Mouse (Mus musculus) lung, embryonic 14.5 days (tissue): ENCODE measurements around the gene Ugt1a6b. TPM values are rescaled to one million over a fixed set of nuclear protein-coding genes. Genes with fewer than 3 reads are reported as not detected.
A peak's percentile ranks its signal among the peaks of the same experiment; 100 is the strongest.
"Not testable (repeated sequence)": the region's sequence is repeated elsewhere in the genome, so short reads cannot be mapped to it uniquely, and the experiment has no call there.

Experiments
- ATAC-seq: fragments of 200-750 bp; cut with Nextera tagmentation; 2 replicates; pipeline ENCODE4 v1.8.0; 2017; ENCODE audit warnings: mild to moderate bottlenecking, moderate TSS enrichment, moderate library complexity; ENCODE audit not compliant: insufficient read depth
- DNase-seq: peaks from one replicate; pipeline ENCODE4 v3.0.0-alpha.2; 2015
- H3K27ac ChIP-seq: fragments of 300-500 bp; sonication (generic); 2 replicates; pipeline ENCODE4 v1.5.1; 2014; ENCODE audit warnings: low read depth, mild to moderate bottlenecking, moderate library complexity
- H3K27me3 ChIP-seq: fragments of 300-500 bp; sonication (generic); 2 replicates; pipeline ENCODE4 v1.6.1; 2014; ENCODE audit warnings: low read length, control low read depth; ENCODE audit not compliant: insufficient read depth
- H3K36me3 ChIP-seq: fragments of 300-500 bp; sonication (generic); 2 replicates; pipeline ENCODE4 v1.6.1; 2014; ENCODE audit warnings: control low read depth; ENCODE audit not compliant: insufficient read depth
- H3K4me1 ChIP-seq: fragments of 300-500 bp; sonication (generic); 2 replicates; pipeline ENCODE4 v1.6.1; 2014; ENCODE audit warnings: antibody characterized with exemption, control low read depth; ENCODE audit not compliant: insufficient read depth
- H3K4me2 ChIP-seq: fragments of 300-500 bp; sonication (generic); 2 replicates; pipeline ENCODE4 v1.6.1; 2014; ENCODE audit warnings: mild to moderate bottlenecking
- H3K4me3 ChIP-seq: fragments of 300-500 bp; sonication (generic); 2 replicates; pipeline ENCODE4 v1.5.1; 2014; ENCODE audit warnings: low read depth, low read length
- H3K9ac ChIP-seq: fragments of 300-500 bp; sonication (generic); 2 replicates; pipeline ENCODE4 v1.6.1; 2014
- H3K9me3 ChIP-seq: fragments of 300-500 bp; sonication (generic); 2 replicates; pipeline ENCODE4 v1.6.1; 2016; ENCODE audit warnings: low read depth, low read length, control low read depth
- CTCF ChIP-seq: IDR thresholded peaks from 2 replicates; pipeline ENCODE4 v1.5.1; 2016; ENCODE audit warnings: antibody characterized with exemption, low read depth
- WGBS: fragments of 180-500 bp; shearing (Covaris S2); extraction: QIAGEN DNeasy Blood & Tissue Kit; methylation state at CpG from one replicate; pipeline ENCODE4 v1.1.7; 2014; 5-methylcytosine and 5-hydroxymethylcytosine counted together
- polyA plus RNA-seq: library from polyadenylated mRNA; unstranded; fragments of >200 nt; fragmentation: Nextera tagmentation; extraction: Ambion mirVana; gene quantifications from 2 replicates; pipeline ENCODE4 v1.2.1, GENCODE M21; 2014

The Ugt1a6b gene
- polyA plus RNA-seq, 1 experiment from 2014 or later, result not detected

- ATAC-seq, result peak; percentile 63; the same call in 1 of the 2 replicates
- H3K27ac ChIP-seq, result not testable (repeated sequence)
Observed at GRCm38 (mm10) chr1:88143966-88144675, 41.1 kb downstream of the Ugt1a6b start.

GRCm38 (mm10) chr1:88145278-88145677 lies 42.2 kb downstream of the Ugt1a6b start:
- H3K36me3 ChIP-seq, result not testable (repeated sequence)
- TF ChIP-seq CTCF, result peak; percentile 44

More at GRCm38 (mm10) chr1:88143966-88144675, 41.1 kb downstream of the Ugt1a6b start:
- peak; percentile 52 for TF ChIP-seq CTCF
- not testable (repeated sequence) for H3K4me3 ChIP-seq, H3K4me2 ChIP-seq, H3K9me3 ChIP-seq, H3K36me3 ChIP-seq, H3K27me3 ChIP-seq, H3K9ac ChIP-seq, H3K4me1 ChIP-seq
- WGBS, result 4% methylated on average over 5 of the region's 5 CpGs
- DNase-seq, result peak; percentile 57

GRCm38 (mm10) chr1:88150133-88150532 lies 47.1 kb downstream of the Ugt1a6b start:
- WGBS, result 56% methylated on average over 2 of the region's 2 CpGs
- H3K4me3 ChIP-seq, H3K27ac ChIP-seq, H3K36me3 ChIP-seq, H3K4me1 ChIP-seq, H3K4me2 ChIP-seq, H3K9ac ChIP-seq, H3K9me3 ChIP-seq, ATAC-seq, H3K27me3 ChIP-seq: not testable (repeated sequence)
- peak; percentile 12 for DNase-seq
- peak; percentile 44 for TF ChIP-seq CTCF

More at GRCm38 (mm10) chr1:88145278-88145677, 42.2 kb downstream of the Ugt1a6b start:
- not testable (repeated sequence) for H3K9me3 ChIP-seq, H3K27ac ChIP-seq, H3K4me3 ChIP-seq, H3K4me1 ChIP-seq, ATAC-seq, H3K27me3 ChIP-seq, H3K9ac ChIP-seq, H3K4me2 ChIP-seq
- 55% methylated on average over 2 of the region's 2 CpGs for WGBS
- DNase-seq, result peak; percentile 24

- no peak overlapping the region for H3K9ac ChIP-seq
- DNase-seq (no peak), ATAC-seq (no peak)
- H3K36me3 ChIP-seq, result no peaks in the 10 kb centered on the region
- H3K4me3 ChIP-seq, result no peak overlapping the region
- no peak overlapping the region for H3K4me2 ChIP-seq
- H3K9me3 ChIP-seq, result no peaks in the 10 kb centered on the region
- H3K27ac ChIP-seq, result no peak overlapping the region
- no peaks in the 10 kb centered on the region for H3K4me1 ChIP-seq
- TF ChIP-seq CTCF, result no peak
- no peaks in the 10 kb centered on the region for H3K27me3 ChIP-seq
- 68% methylated on average over 2 of the region's 2 CpGs for WGBS
Observed at GRCm38 (mm10) chr1:88158430-88158829, 55.4 kb downstream of the Ugt1a6b start.

- TF ChIP-seq CTCF, result no peak
- no peak within 1 kb of the TSS for H3K4me2 ChIP-seq
- no peaks in the 10 kb centered on the region for H3K4me1 ChIP-seq
- H3K9ac ChIP-seq, result no peak within 1 kb of the TSS
- DNase-seq (no peak), ATAC-seq (no peak)
- H3K36me3 ChIP-seq, result no peaks in the 10 kb centered on the region
- 69% methylated on average over 5 of the region's 5 CpGs for WGBS
- H3K27ac ChIP-seq, result no peak within 1 kb of the TSS
- H3K4me3 ChIP-seq, result no peak within 1 kb of the TSS
- no peaks in the 10 kb centered on the region for H3K9me3 ChIP-seq
- H3K27me3 ChIP-seq, result no peaks in the 10 kb centered on the region
Observed at GRCm38 (mm10) chr1:88165711-88166110, 62.7 kb downstream of the Ugt1a6b start, which contains the start of gene Ugt1a5. TSS of gene Ugt1a5 (plus strand) at chr1:88166012.

- 83% methylated on average over 5 of the region's 7 CpGs for WGBS
- not testable (repeated sequence) for ATAC-seq, DNase-seq
Observed at GRCm38 (mm10) chr1:88172190-88172589, 69.1 kb downstream of the Ugt1a6b start.

GRCm38 (mm10) chr1:88179657-88180056 lies 76.6 kb downstream of the Ugt1a6b start:
- ATAC-seq, result no peak
- no peaks in the 10 kb centered on the region for H3K36me3 ChIP-seq

More at GRCm38 (mm10) chr1:88172190-88172589, 69.1 kb downstream of the Ugt1a6b start:
- H3K36me3 ChIP-seq, H3K4me3 ChIP-seq, H3K9me3 ChIP-seq, H3K27ac ChIP-seq, H3K4me1 ChIP-seq, H3K4me2 ChIP-seq, H3K9ac ChIP-seq, H3K27me3 ChIP-seq: not testable (repeated sequence)

More at GRCm38 (mm10) chr1:88179657-88180056, 76.6 kb downstream of the Ugt1a6b start:
- Histone ChIP-seq H3K4me1 (no peaks in the 10 kb centered on the region), H3K27me3 (no peaks in the 10 kb centered on the region), H3K4me2 (no peak overlapping the region), H3K9ac (no peak overlapping the region), H3K4me3 (no peak overlapping the region), H3K9me3 (peaks cover 15% of the 10 kb centered on the region), H3K27ac (no peak overlapping the region)
- DNase-seq, result no peak
- 88% methylated on average over 1 of the region's 1 CpGs for WGBS
- TF ChIP-seq CTCF, result no peak
